Mouse (Mus musculus): ENCODE data around the gene Stox2. TPM values are rescaled to one million over a fixed set of nuclear protein-coding genes. Genes with fewer than 3 reads are reported as not detected.
A peak's percentile ranks its signal among the peaks of the same experiment; 100 is the strongest.

Stox2 gene
- polyA plus RNA-seq, 1 experiment from 2014 or later, result 18.5 TPM

DNA sequence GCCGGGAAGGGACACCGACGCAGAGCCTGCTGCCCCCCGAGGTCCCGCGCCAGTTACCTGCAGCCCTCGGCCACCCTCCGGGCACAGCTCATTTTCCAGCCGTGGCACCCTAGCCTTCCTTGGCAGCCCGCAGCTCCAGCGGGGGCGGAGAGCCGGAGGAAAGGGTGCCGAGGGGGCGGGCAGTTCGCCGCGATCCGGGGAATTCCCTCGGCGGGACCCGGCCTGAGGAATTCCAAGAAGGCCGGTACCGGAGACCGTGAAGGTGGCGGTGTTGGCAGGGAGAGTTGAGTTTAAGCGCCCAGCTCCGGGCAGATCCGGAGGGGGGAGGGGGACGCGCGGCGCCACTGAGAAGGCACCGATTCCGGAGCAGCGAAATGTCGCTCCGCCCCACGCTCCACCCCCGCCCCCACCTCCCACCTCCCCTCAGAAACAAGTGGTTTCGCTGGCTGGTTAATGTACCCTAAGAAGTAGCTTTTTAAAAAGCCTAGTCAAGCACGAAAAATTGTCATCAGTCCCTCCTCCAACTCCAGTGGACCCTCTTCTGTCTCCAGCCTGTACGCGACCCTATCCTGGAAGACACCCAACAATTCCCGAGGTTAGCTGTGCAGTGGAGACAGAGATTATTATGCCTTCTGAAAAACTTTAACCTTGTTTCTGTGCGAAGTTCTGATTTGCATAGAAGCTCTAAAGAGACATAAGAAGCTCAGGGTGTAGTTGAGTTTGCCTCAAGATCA lies 32.5 kb downstream of the Stox2 start:
- H3K36me3 ChIP-seq (ENCODE audit: control insufficient read depth, insufficient read depth, low read length), result no peaks in the 10 kb centered on the region
- peak overlapping the region; percentile 93 for H3K4me2 ChIP-seq (ENCODE audit: low read depth, severe bottlenecking)
- under 1% methylated on average over 46 of the region's 46 CpGs for WGBS
- H3K27me3 ChIP-seq (ENCODE audit: control insufficient read depth, insufficient read depth, low read length), result peaks cover 48% of the 10 kb centered on the region
- peak; percentile 71 for DNase-seq (ENCODE audit: low spot score)
- no peak overlapping the region for H3K27ac ChIP-seq (replicated peaks; ENCODE audit: low read depth, low read length)
- H3K4me1 ChIP-seq (ENCODE audit: control insufficient read depth, insufficient read depth, low read length), result peaks cover 10% of the 10 kb centered on the region; the same call in 1 of the 2 replicates
- peak; percentile 18; the same call in 1 of the 2 replicates for ATAC-seq (ENCODE audit: insufficient number of reproducible peaks, low FRiP score, low TSS enrichment, low read depth)
- peak overlapping the region; percentile 51 for H3K9ac ChIP-seq (ENCODE audit: low read length)
- H3K9me3 ChIP-seq (ENCODE audit: control insufficient read depth, low read length), result no peaks in the 10 kb centered on the region
- H3K4me3 ChIP-seq (ENCODE audit: low read depth, low read length), result peak overlapping the region; percentile 56

DNA sequence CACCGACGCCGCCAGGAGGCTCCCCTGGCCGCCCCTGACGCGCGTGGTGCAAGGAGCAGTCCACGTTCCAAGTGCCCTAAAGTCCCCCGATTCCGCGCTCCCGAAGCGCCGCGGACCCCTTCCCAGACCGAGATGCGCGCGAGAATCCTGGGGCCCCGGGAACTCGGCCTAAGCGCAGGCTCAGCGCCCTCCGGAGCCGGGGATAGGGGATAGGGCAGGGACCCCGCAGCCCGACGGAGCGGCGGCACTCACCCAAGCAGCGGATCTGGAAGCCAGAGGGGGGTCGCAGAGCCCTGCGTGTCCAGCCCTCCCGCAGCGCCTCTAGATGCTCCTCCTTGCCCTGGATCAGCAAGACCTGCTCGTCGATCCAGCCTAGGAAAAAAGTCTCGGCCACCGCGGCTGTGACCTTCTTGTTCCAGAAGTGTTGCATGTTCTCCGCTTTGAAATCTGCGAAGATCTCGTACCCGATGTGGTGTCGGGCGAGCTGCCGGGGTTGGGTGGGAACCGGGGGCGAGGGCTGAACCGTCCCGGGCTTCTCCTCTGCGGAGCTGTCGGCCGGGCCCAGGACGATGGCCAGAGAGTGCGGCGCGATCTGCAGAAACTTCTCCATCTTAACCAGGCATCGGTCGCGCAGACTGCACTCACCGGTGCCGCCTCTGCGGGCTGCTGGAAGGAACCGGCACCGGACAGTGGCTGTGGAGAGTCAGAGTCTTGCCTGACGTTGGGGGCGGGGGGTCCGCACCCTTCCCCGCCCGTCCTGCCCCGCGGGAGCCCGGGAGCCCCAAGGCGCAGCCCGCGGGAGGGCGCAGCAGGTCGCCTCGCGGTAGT lies 33.3 kb downstream of the Stox2 start:
- no peaks in the 10 kb centered on the region for H3K36me3 ChIP-seq (ENCODE audit: control insufficient read depth, insufficient read depth, low read length)
- H3K9ac ChIP-seq (ENCODE audit: low read length), result peak overlapping the region; percentile 51
- under 1% methylated on average over 81 of the region's 81 CpGs for WGBS
- H3K27me3 ChIP-seq (ENCODE audit: control insufficient read depth, insufficient read depth, low read length), result peaks cover 51% of the 10 kb centered on the region
- H3K27ac ChIP-seq (replicated peaks; ENCODE audit: low read depth, low read length), result no peak overlapping the region
- peak; percentile 77 for DNase-seq (ENCODE audit: low spot score)
- H3K4me1 ChIP-seq (ENCODE audit: control insufficient read depth, insufficient read depth, low read length), result peaks cover 10% of the 10 kb centered on the region; the same call in 1 of the 2 replicates
- H3K4me3 ChIP-seq (ENCODE audit: low read depth, low read length), result peak overlapping the region; percentile 56
- ATAC-seq (ENCODE audit: insufficient number of reproducible peaks, low FRiP score, low TSS enrichment, low read depth), result peak; percentile 57; the same call in 1 of the 2 replicates
- H3K9me3 ChIP-seq (ENCODE audit: control insufficient read depth, low read length), result no peaks in the 10 kb centered on the region
- H3K4me2 ChIP-seq (ENCODE audit: low read depth, severe bottlenecking), result peak overlapping the region; percentile 93

DNA sequence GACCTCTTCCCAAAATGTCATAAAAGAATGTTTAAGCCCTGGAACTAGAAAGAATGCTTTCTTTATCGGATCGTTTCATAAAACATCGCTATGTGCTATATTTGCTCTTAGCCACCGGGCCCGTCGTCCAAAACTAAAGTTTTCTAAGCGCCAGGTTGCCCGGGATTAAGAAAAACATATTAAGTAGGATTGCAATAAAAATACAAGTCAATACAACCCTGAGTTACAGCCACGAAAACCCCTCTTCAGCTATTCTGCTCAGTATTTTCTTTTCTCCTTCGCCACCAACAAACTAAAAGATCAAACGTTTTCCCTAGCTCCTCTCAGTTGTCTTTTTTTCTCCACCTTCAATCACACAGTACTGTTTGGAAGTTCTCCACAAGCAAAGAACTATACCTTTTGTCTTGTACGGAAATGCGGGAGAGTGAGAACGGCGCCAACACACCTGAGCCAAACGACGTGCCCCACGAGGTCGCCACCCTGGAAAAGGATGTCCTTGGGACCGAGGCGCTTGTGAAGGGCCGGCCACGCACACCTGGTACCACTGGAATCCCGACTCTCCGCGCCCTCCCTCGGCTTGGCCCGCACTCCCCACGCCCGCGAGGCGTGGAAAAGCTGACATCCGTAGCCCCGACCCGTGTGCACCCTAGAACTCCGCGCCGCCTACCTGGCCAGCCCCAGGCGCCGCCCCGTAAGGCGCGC lies 34.0 kb downstream of the Stox2 start:
- no peak overlapping the region for H3K27ac ChIP-seq (replicated peaks; ENCODE audit: low read depth, low read length)
- under 1% methylated on average over 43 of the region's 43 CpGs for WGBS
- peak; percentile 61 for DNase-seq (ENCODE audit: low spot score)
- H3K9me3 ChIP-seq (ENCODE audit: control insufficient read depth, low read length), result no peaks in the 10 kb centered on the region
- H3K36me3 ChIP-seq (ENCODE audit: control insufficient read depth, insufficient read depth, low read length), result no peaks in the 10 kb centered on the region
- no peak for ATAC-seq (ENCODE audit: insufficient number of reproducible peaks, low FRiP score, low TSS enrichment, low read depth)
- H3K27me3 ChIP-seq (ENCODE audit: control insufficient read depth, insufficient read depth, low read length), result peaks cover 51% of the 10 kb centered on the region
- peak overlapping the region; percentile 56 for H3K4me3 ChIP-seq (ENCODE audit: low read depth, low read length)
- H3K4me2 ChIP-seq (ENCODE audit: low read depth, severe bottlenecking), result peak overlapping the region; percentile 93
- H3K9ac ChIP-seq (ENCODE audit: low read length), result no peak overlapping the region
- peaks cover 10% of the 10 kb centered on the region; the same call in 1 of the 2 replicates for H3K4me1 ChIP-seq (ENCODE audit: control insufficient read depth, insufficient read depth, low read length)

- Histone ChIP-seq H3K9me3 (ENCODE audit: control insufficient read depth, low read length) (no peaks in the 10 kb centered on the region), H3K9ac (ENCODE audit: low read length) (no peak overlapping the region), H3K27me3 (ENCODE audit: control insufficient read depth, insufficient read depth, low read length) (peaks cover 51% of the 10 kb centered on the region), H3K4me2 (ENCODE audit: low read depth, severe bottlenecking) (no peak overlapping the region), H3K36me3 (ENCODE audit: control insufficient read depth, insufficient read depth, low read length) (no peaks in the 10 kb centered on the region), H3K4me3 (ENCODE audit: low read depth, low read length) (no peak overlapping the region), H3K27ac (replicated peaks; ENCODE audit: low read depth, low read length) (no peak overlapping the region), H3K4me1 (ENCODE audit: control insufficient read depth, insufficient read depth, low read length) (peaks cover 10% of the 10 kb centered on the region; the same call in 1 of the 2 replicates)
- no peak for ATAC-seq (ENCODE audit: insufficient number of reproducible peaks, low FRiP score, low TSS enrichment, low read depth)
- WGBS, result 2% methylated on average over 12 of the region's 12 CpGs
- no peak for DNase-seq (ENCODE audit: low spot score)
Observed at GRCm38 (mm10) chr8:47411321-47411720, 34.8 kb downstream of the Stox2 start.

DNA sequence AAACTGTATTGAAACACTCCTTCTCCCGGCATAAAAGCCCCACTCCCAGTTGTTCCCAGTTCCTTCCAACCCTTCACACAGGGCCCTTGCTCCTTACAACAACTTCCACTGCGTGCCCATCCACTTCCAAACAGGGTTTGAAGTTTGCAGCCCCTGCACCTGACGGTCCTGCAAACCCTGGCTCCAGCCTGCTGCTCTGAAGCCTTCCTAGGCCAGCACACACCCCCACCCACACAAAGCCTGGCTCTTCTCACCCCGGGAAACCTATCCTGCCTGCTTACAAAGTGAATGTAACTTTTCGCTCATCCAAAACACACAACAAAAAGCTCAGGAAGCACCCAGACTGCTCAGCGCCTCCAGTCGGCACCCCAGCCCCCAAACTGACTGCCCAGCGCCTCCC lies 37.1 kb downstream of the Stox2 start:
- H3K4me3 ChIP-seq (ENCODE audit: low read depth, low read length), result no peak overlapping the region
- 4% methylated on average over 8 of the region's 8 CpGs for WGBS
- peaks cover 10% of the 10 kb centered on the region; the same call in 1 of the 2 replicates for H3K4me1 ChIP-seq (ENCODE audit: control insufficient read depth, insufficient read depth, low read length)
- H3K27me3 ChIP-seq (ENCODE audit: control insufficient read depth, insufficient read depth, low read length), result peaks cover 41% of the 10 kb centered on the region
- no peak overlapping the region for H3K9ac ChIP-seq (ENCODE audit: low read length)
- H3K27ac ChIP-seq (replicated peaks; ENCODE audit: low read depth, low read length), result no peak overlapping the region
- no peaks in the 10 kb centered on the region for H3K36me3 ChIP-seq (ENCODE audit: control insufficient read depth, insufficient read depth, low read length)
- ATAC-seq (ENCODE audit: insufficient number of reproducible peaks, low FRiP score, low TSS enrichment, low read depth) (no peak), DNase-seq (ENCODE audit: low spot score) (no peak)
- H3K9me3 ChIP-seq (ENCODE audit: control insufficient read depth, low read length), result no peaks in the 10 kb centered on the region
- peak overlapping the region; percentile 7; the same call in 1 of the 2 replicates for H3K4me2 ChIP-seq (ENCODE audit: low read depth, severe bottlenecking)

- Histone ChIP-seq H3K27me3 (ENCODE audit: control insufficient read depth, insufficient read depth, low read length) (peaks cover 14% of the 10 kb centered on the region), H3K4me2 (ENCODE audit: low read depth, severe bottlenecking) (no peak overlapping the region), H3K36me3 (ENCODE audit: control insufficient read depth, insufficient read depth, low read length) (no peaks in the 10 kb centered on the region), H3K9me3 (ENCODE audit: control insufficient read depth, low read length) (no peaks in the 10 kb centered on the region), H3K4me1 (ENCODE audit: control insufficient read depth, insufficient read depth, low read length) (no peaks in the 10 kb centered on the region), H3K9ac (ENCODE audit: low read length) (no peak overlapping the region), H3K4me3 (ENCODE audit: low read depth, low read length) (no peak overlapping the region), H3K27ac (replicated peaks; ENCODE audit: low read depth, low read length) (no peak overlapping the region)
- ATAC-seq (ENCODE audit: insufficient number of reproducible peaks, low FRiP score, low TSS enrichment, low read depth), result no peak
- 96% methylated on average over 1 of the region's 2 CpGs for WGBS
- DNase-seq (ENCODE audit: low spot score), result no peak
Observed at GRCm38 (mm10) chr8:47404852-47405251, 41.3 kb downstream of the Stox2 start.

- no peaks in the 10 kb centered on the region for H3K9me3 ChIP-seq (ENCODE audit: control insufficient read depth, low read length)
- H3K4me1 ChIP-seq (ENCODE audit: control insufficient read depth, insufficient read depth, low read length), result no peaks in the 10 kb centered on the region
- H3K4me3 ChIP-seq (ENCODE audit: low read depth, low read length), result no peak overlapping the region
- H3K36me3 ChIP-seq (ENCODE audit: control insufficient read depth, insufficient read depth, low read length), result no peaks in the 10 kb centered on the region
- H3K27ac ChIP-seq (replicated peaks; ENCODE audit: low read depth, low read length), result no peak overlapping the region
- no peak overlapping the region for H3K9ac ChIP-seq (ENCODE audit: low read length)
- DNase-seq (ENCODE audit: low spot score) (no peak), ATAC-seq (ENCODE audit: insufficient number of reproducible peaks, low FRiP score, low TSS enrichment, low read depth) (no peak)
- H3K27me3 ChIP-seq (ENCODE audit: control insufficient read depth, insufficient read depth, low read length), result no peaks in the 10 kb centered on the region
- no peak overlapping the region for H3K4me2 ChIP-seq (ENCODE audit: low read depth, severe bottlenecking)
- 64% methylated on average over 7 of the region's 7 CpGs for WGBS
Observed at GRCm38 (mm10) chr8:47392927-47393326, 53.2 kb downstream of the Stox2 start.

DNA sequence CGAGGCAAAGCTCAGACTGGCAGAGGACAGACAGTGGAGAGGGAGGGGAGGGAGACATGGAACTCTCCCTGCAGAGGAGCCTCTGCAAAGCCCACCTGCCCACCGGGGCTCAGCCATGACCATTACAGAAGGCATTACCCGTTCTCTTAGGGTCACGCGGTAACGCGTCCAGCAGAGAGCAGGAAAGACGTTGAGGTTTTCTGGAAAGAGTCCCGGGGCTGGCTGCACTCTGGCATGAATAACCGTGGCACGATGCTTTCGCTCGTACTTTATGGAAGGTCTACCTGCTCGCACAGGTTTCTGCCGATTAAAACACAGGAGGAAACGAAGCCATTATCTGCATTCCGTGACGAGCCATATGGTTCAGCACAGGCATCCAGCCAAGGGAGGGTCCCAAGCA lies 53.9 kb downstream of the Stox2 start:
- Histone ChIP-seq H3K9ac (ENCODE audit: low read length) (no peak overlapping the region), H3K4me1 (ENCODE audit: control insufficient read depth, insufficient read depth, low read length) (no peaks in the 10 kb centered on the region), H3K27me3 (ENCODE audit: control insufficient read depth, insufficient read depth, low read length) (no peaks in the 10 kb centered on the region), H3K36me3 (ENCODE audit: control insufficient read depth, insufficient read depth, low read length) (no peaks in the 10 kb centered on the region), H3K4me3 (ENCODE audit: low read depth, low read length) (no peak overlapping the region), H3K4me2 (ENCODE audit: low read depth, severe bottlenecking) (no peak overlapping the region), H3K27ac (replicated peaks; ENCODE audit: low read depth, low read length) (no peak overlapping the region), H3K9me3 (ENCODE audit: control insufficient read depth, low read length) (no peaks in the 10 kb centered on the region)
- no peak for ATAC-seq (ENCODE audit: insufficient number of reproducible peaks, low FRiP score, low TSS enrichment, low read depth)
- 77% methylated on average over 18 of the region's 18 CpGs for WGBS
- no peak for DNase-seq (ENCODE audit: low spot score)

Data from limb, embryonic 11.5 days (tissue).